Mouse (Mus musculus) bone marrow macrophage, adult 2 months (primary cell): ENCODE results near the gene Exoc4. TPM values are rescaled to one million over a fixed set of nuclear protein-coding genes. Genes with fewer than 3 reads are reported as not detected.

Source experiments
- H3K27ac ChIP-seq: 2 replicates; pipeline ENCODE4 v1.5.1; 2012; ENCODE audit warnings: low read depth, low read length; ENCODE audit not compliant: insufficient read depth
- H3K4me1 ChIP-seq: 2 replicates; pipeline ENCODE4 v1.6.1; 2012; ENCODE audit warnings: low read length; ENCODE audit not compliant: control insufficient read depth, insufficient read depth
- H3K4me3 ChIP-seq: 2 replicates; pipeline ENCODE4 v1.5.1; 2012; ENCODE audit warnings: mild to moderate bottlenecking, low read length, moderate library complexity; ENCODE audit not compliant: insufficient read depth
- CTCF ChIP-seq: IDR thresholded peaks from 2 replicates; pipeline ENCODE4 v1.5.1; 2012; ENCODE audit warnings: low read depth, mild to moderate bottlenecking, low read length, moderate library complexity
- POLR2A ChIP-seq: IDR thresholded peaks from 2 replicates; pipeline ENCODE4 v1.6.1; 2012; ENCODE audit warnings: mild to moderate bottlenecking, low read depth, low read length, borderline replicate concordance
- polyA plus RNA-seq: library from polyadenylated mRNA; stranded (reverse); fragments of >200 nt; gene quantifications from 2 replicates; pipeline ENCODE4 v1.2.4, GENCODE M21; 2012; ENCODE audit not compliant: missing spikeins, insufficient read depth, insufficient read length

The Exoc4 gene
- polyA plus RNA-seq, 1 experiment: 42.5 TPM

DNA sequence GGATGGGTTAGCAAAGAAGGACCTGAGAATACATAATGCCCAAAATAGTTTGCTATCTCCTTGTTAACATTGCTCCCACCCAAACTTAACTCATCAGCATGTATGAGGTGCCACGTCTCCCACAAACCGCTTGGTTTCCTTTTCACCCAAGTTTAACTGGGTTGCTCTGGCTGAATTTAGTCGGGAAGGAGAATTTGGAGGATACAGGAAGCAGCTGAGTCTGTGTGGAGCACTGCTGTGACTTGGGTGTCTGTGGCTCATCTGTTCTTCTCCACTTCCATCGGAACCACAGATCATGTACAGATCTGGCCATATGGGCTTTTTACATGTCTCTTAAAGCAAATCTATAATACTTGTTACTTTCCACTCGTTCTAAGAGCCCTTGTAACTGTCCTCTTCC lies 441.7 kb downstream of the Exoc4 start:
- TF ChIP-seq POLR2A (no peak), CTCF (no peak)
- no peaks in the 10 kb centered on the region for H3K4me1 ChIP-seq
- no peak overlapping the region for H3K27ac ChIP-seq
- no peak overlapping the region for H3K4me3 ChIP-seq

DNA sequence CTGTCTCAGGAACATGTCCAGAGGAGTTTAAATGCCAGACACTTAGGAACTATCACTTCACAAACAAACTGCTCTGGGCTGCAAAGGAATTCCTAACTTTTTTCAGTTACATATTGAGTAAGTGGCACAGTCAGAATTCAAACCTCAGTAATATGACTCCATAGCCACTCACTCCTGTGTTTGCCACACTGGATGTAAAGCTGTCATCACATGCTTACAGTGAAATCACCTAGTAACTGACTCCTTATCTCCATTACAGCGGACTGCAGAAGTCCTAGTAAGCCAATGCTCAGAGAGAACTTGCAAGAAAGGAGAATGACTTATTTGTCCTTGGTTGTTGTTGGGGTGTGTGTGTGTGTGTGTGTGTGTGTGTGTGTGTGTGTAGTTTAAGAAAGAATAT lies 448.1 kb downstream of the Exoc4 start:
- no peak for TF ChIP-seq CTCF
- no peak for TF ChIP-seq POLR2A
- no peak overlapping the region for H3K27ac ChIP-seq
- no peak overlapping the region for H3K4me3 ChIP-seq
- H3K4me1 ChIP-seq: no peaks in the 10 kb centered on the region

DNA sequence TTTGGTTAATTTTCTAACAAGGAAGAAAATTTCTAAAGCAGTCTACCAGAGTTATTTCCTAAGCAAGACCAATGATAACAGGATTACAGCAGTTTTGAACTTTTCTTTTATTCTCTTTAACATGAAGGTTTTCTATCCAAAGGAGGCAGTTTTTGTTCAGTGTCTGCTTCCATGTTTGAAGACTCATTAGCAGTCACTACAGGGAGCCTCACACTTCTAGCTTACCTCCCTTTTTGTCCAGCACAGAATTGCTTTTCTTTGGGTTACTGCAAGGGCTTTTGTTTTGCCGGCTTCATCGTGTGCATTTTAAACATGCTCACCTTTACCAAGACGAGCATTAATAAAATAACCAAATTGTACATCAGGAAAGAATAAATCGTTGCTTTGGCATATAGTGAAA lies 460.0 kb downstream of the Exoc4 start:
- H3K27ac ChIP-seq: no peak overlapping the region
- H3K4me3 ChIP-seq: no peak overlapping the region
- TF ChIP-seq POLR2A: no peak
- no peak for TF ChIP-seq CTCF
- no peaks in the 10 kb centered on the region for H3K4me1 ChIP-seq

DNA sequence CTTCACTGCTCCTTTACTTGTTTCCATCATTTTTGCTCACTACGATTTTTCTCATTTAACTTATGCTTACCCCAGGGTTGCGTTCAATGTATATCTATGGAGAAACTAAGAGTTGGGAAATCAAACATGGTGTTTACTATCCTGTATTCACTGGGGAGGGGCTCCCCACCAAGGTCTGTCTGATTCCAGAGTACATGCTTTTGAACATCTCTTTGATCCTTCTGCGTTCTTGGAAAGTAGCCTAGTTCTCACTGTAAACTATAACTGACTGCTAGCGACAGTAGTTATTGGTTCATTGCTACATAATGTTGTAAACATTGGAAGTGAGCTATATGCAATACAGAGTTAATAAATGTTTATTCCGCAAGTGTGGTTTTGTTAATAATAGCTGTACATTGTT lies 460.5 kb downstream of the Exoc4 start:
- no peak overlapping the region for H3K4me3 ChIP-seq
- no peaks in the 10 kb centered on the region for H3K4me1 ChIP-seq
- TF ChIP-seq POLR2A (no peak), CTCF (no peak)
- H3K27ac ChIP-seq: no peak overlapping the region

DNA sequence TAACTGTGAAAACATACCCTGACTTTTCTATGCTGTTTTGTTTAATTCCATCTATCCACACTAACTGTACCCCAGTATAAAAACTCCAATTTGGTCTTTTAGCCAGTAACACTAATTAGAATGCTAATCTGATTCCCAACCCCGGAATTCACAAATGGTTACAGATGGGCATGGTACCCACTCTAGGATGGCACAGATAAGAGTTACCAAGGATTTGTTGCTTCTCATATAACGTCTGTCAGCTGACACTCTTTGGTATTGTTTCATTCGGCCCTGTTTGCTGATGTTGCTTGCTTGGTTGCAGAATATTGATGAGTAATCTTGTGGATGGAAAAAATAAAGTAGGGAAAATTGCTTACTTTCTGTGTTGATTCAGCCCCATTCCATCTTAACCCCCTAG lies 462.9 kb downstream of the Exoc4 start:
- Histone ChIP-seq H3K4me1 (no peaks in the 10 kb centered on the region), H3K27ac (no peak overlapping the region), H3K4me3 (no peak overlapping the region)
- TF ChIP-seq POLR2A (no peak), CTCF (no peak)

DNA sequence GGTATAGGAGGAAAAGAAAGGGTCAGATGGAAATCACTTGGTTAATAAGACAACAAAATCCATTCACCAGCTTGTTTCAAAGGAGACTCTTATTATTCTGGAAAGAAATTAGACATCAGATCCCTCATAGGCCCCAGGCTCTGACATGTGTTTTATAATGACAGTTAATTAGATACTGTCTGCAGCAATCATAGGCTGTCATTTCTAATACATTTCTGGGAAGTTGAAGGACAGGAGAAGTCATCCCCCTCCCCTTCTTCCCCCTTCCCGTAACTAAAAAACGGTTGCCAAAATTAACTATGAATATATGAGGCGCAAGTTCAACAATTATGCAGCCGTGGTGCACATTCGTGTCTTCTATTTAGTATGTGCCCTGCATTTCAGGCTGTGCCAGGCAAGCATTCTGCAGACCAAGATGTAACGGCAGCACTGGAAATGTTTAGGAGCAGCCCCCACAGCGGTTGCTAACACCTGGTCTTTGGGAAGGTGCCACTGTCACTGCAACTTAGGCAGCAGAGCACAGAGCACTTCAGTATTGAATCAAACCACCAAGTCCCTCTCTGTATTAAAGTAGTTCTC lies 463.7 kb downstream of the Exoc4 start:
- Histone ChIP-seq H3K4me1 (no peaks in the 10 kb centered on the region), H3K27ac (no peak overlapping the region), H3K4me3 (no peak overlapping the region)
- TF ChIP-seq CTCF (no peak), POLR2A (no peak)

DNA sequence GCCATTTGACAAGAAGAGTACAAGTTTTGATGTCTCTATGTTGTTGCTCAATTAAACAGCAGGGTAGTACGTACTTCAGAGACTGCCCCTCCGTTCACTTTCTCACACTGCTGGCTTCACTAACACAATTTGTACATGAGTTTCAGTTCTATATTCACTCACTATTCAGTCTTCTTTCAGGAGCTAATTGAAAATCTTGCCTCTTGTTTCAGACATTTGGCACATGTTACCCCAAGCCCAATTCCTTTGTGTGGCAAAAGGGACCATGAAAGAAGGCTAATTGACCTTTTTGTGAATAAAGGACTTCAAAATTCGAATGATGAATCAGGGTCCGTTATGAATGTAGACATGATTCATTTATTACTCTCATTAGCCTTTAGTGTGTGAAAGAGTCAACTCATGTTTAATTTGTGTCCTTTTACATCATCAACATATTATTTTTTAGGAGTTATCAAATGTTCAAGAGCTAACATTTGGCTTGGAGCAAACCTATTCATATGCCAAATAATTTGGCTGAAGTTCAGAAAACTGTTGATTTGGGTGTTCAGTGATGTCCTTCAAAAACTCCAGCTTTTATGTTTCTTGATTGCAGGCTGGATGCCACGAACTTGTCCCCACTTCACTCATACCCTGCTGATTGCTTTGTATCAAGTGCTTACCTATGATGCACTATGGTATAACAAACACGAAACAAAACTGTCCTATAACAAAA lies 467.5 kb downstream of the Exoc4 start:
- TF ChIP-seq CTCF (no peak), POLR2A (no peak)
- no peak overlapping the region for H3K4me3 ChIP-seq
- H3K27ac ChIP-seq: no peak overlapping the region
- peaks cover 3% of the 10 kb centered on the region for H3K4me1 ChIP-seq

DNA sequence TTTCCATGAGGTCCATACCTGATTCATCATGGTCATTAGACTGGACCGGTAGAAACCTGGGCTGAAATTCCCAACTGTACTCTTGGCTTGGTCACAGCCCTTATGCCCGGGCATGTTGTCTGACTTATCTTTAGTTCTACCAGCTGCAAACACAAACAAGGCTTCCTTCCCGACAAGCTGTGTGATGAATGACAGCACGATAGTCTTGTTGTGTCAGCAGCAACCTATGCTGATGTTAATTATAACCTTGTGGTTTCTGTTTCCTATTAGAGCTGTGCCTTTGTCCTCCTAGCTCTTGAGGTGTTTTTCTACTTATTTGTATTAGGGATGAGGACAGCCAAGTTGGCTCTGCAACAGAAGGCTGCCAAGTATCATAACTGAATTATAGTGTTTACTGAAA lies 472.3 kb downstream of the Exoc4 start:
- Histone ChIP-seq H3K27ac (no peak overlapping the region), H3K4me1 (peaks cover 3% of the 10 kb centered on the region), H3K4me3 (no peak overlapping the region)
- TF ChIP-seq POLR2A: no peak
- no peak for TF ChIP-seq CTCF

DNA sequence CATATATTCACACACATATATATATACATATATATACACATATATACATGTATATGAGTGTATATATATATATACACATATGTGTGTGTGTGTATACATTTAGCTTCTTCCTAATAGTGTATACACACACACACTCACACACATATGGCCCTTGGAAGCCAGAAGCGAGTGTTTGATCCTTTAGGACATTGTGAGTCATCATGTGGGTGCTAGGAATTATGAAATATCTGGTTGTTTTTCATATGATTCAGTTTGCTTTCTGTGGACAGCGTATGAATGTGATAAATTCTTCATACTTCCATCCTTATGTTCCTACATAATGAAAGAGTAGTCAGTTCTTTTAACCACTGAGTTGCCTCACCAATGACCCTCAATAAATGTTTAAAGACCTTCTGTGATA lies 473.9 kb downstream of the Exoc4 start:
- no peak overlapping the region for H3K4me3 ChIP-seq
- no peak for TF ChIP-seq POLR2A
- no peak for TF ChIP-seq CTCF
- no peak overlapping the region for H3K27ac ChIP-seq
- H3K4me1 ChIP-seq: peaks cover 3% of the 10 kb centered on the region

DNA sequence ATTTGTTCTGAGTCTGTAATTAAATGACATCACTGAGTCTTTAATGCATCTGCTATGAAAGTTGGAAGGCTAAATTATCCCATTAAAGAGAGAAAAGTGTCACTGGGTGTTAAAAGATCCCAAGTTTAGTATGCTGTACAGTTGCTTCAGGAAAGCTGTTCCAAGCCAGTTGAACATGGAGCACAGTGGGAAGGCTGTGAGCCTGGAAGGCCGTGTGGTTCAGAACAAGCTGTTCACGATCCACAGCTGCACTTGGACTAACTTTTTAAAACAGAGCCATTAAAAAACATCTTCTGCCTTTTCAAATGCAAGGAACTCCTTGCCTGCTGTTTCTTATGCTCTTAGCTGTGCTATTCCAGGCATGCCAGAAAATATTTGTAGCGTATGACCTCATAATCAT lies 475.7 kb downstream of the Exoc4 start:
- Histone ChIP-seq H3K4me1 (peaks cover 3% of the 10 kb centered on the region), H3K27ac (no peak overlapping the region), H3K4me3 (no peak overlapping the region)
- TF ChIP-seq CTCF (no peak), POLR2A (no peak)
